Mouse (Mus musculus) stomach, postnatal 0 days (tissue): ENCODE results near the gene Ecel1. TPM values are rescaled to one million over a fixed set of nuclear protein-coding genes. Genes with fewer than 3 reads are reported as not detected.
A peak's percentile ranks its signal among the peaks of the same experiment; 100 is the strongest.

Experiments used
- ATAC-seq: fragments of 200-750 bp; cut with Nextera tagmentation; 2 replicates; pipeline ENCODE4 v1.8.0; 2017; ENCODE audit not compliant: low FRiP score, low TSS enrichment
- DNase-seq: peaks from one replicate; pipeline ENCODE4 v3.0.0-alpha.2; 2016; ENCODE audit warnings: low spot score
- H3K27ac ChIP-seq: fragments of 300-500 bp; sonication (generic); replicated peaks from 2 replicates; pipeline ENCODE4 v1.5.1; 2014; ENCODE audit warnings: mild to moderate bottlenecking, control low read depth
- H3K27me3 ChIP-seq: fragments of 300-500 bp; sonication (generic); 2 replicates; pipeline ENCODE4 v1.6.1; 2014; ENCODE audit warnings: low read length; ENCODE audit not compliant: control insufficient read depth, insufficient read depth
- H3K36me3 ChIP-seq: fragments of 300-500 bp; sonication (generic); 2 replicates; pipeline ENCODE4 v1.6.1; 2014; ENCODE audit warnings: low read length, mixed read lengths; ENCODE audit not compliant: control insufficient read depth, insufficient read depth
- H3K4me1 ChIP-seq: fragments of 300-500 bp; sonication (generic); replicated peaks from 2 replicates; pipeline ENCODE4 v1.6.1; 2014; ENCODE audit warnings: antibody characterized with exemption; ENCODE audit not compliant: control insufficient read depth, insufficient read depth
- H3K4me2 ChIP-seq: fragments of 300-500 bp; sonication (generic); replicated peaks from 2 replicates; pipeline ENCODE4 v1.6.1; 2014; ENCODE audit warnings: low read depth, mild to moderate bottlenecking, control low read depth, moderate library complexity
- H3K4me3 ChIP-seq: fragments of 300-500 bp; sonication (generic); 2 replicates; pipeline ENCODE4 v1.5.1; 2014; ENCODE audit warnings: low read depth, low read length, control low read depth
- H3K9ac ChIP-seq: fragments of 300-500 bp; sonication (generic); 2 replicates; pipeline ENCODE4 v1.6.1; 2014; ENCODE audit warnings: mild to moderate bottlenecking, low read length, control low read depth, mixed read lengths
- H3K9me3 ChIP-seq: fragments of 300-500 bp; sonication (generic); 2 replicates; pipeline ENCODE4 v1.6.1; 2016; ENCODE audit warnings: low read length; ENCODE audit not compliant: control insufficient read depth
- CTCF ChIP-seq: IDR thresholded peaks from 2 replicates; pipeline ENCODE4 v1.5.1; 2016; ENCODE audit warnings: antibody characterized with exemption, low read depth, mild to moderate bottlenecking, moderate library complexity
- EP300 ChIP-seq: optimal IDR thresholded peaks from 2 replicates; pipeline ENCODE3; 2016; ENCODE audit warnings: antibody characterized with exemption
- WGBS: fragments of 180-500 bp; shearing (Covaris S2); extraction: QIAGEN DNeasy Blood & Tissue Kit; methylation state at CpG from one replicate; pipeline ENCODE4 v1.1.7; 2014; 5-methylcytosine and 5-hydroxymethylcytosine counted together
- polyA plus RNA-seq: library from polyadenylated mRNA; unstranded; fragments of >200 nt; fragmentation: Nextera tagmentation; extraction: Ambion mirVana; gene quantifications from 2 replicates; pipeline ENCODE4 v1.2.1, GENCODE M21; 2015

The Ecel1 gene
- polyA plus RNA-seq, 1 experiment from 2014 or later: 2.2 TPM

DNA sequence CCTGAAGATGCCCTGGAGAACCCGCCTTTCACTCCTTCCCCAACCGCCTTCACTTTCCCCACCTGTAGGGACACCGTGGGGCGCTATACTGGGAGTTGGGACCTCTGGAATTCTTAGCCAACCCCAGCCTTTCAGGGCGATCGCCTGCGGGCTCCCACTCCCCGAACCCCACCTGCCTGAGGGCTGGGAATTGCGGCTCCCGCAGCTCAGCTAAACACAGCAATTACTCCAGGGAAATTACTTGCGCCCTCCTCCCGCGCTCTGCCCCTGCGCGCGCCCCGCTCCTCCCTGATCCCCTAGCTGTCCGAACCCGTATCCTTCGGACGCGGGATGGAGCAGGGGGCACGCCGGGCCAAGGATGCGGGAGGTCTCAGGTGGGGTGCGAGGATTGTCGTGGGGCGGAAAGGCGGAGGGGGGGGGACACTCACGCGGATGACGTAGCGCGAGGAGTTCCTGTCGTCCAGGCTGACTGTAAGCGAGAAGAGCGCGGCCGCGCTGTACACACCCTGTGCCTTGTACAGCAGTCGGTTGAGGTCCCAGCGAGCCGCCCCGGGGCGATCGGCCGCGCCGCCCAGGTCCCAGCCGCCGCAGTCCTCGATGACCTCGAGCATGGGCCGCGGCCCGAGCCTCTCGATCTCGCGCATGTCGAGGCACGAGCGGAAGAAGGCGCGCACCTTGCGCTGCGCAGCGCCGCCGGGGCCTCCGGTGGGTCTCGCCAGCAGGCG is 2.4 kb downstream of the Ecel1 start:
- TF ChIP-seq EP300: no peak
- no peak for TF ChIP-seq CTCF
- 2% methylated on average over 66 of the region's 72 CpGs for WGBS
- peaks cover 43% of the 10 kb centered on the region for H3K27me3 ChIP-seq
- peak overlapping the region; percentile 53 for H3K4me2 ChIP-seq
- H3K27ac ChIP-seq: no peak overlapping the region
- H3K9me3 ChIP-seq: no peaks in the 10 kb centered on the region
- peak overlapping the region; percentile 35 for H3K4me3 ChIP-seq
- no peaks in the 10 kb centered on the region for H3K36me3 ChIP-seq
- DNase-seq (no peak), ATAC-seq (no peak)
- peaks cover 7% of the 10 kb centered on the region for H3K4me1 ChIP-seq
- no peak overlapping the region for H3K9ac ChIP-seq

DNA sequence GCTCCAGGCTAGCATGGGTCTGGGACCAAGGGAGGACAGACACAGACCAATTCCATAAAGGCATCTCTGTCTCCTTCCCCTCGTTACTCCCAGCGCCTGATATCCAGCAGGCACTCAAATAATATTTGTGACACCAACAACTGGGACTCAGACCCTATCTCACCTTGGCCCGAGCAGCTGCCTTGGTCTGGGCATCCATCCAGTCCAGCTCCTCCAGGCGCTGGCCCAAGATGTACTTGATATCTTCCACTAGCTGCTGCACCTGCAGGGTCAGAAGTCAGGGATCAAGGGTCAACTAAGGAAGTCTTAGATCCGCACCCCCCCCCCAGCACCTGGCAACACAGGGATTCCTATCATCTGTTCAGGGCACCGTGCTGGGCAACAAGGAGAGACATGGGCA is 5.0 kb downstream of the Ecel1 start:
- no peak for DNase-seq
- no peak overlapping the region for H3K4me2 ChIP-seq
- H3K27me3 ChIP-seq: peaks cover 33% of the 10 kb centered on the region
- no peak for TF ChIP-seq CTCF
- no peak for TF ChIP-seq EP300
- H3K4me3 ChIP-seq: no peak overlapping the region
- WGBS: 69% methylated on average over 6 of the region's 6 CpGs
- H3K9ac ChIP-seq: no peak overlapping the region
- no peak for ATAC-seq
- H3K36me3 ChIP-seq: no peaks in the 10 kb centered on the region
- peaks cover 7% of the 10 kb centered on the region for H3K4me1 ChIP-seq
- no peak overlapping the region for H3K27ac ChIP-seq
- no peaks in the 10 kb centered on the region for H3K9me3 ChIP-seq

DNA sequence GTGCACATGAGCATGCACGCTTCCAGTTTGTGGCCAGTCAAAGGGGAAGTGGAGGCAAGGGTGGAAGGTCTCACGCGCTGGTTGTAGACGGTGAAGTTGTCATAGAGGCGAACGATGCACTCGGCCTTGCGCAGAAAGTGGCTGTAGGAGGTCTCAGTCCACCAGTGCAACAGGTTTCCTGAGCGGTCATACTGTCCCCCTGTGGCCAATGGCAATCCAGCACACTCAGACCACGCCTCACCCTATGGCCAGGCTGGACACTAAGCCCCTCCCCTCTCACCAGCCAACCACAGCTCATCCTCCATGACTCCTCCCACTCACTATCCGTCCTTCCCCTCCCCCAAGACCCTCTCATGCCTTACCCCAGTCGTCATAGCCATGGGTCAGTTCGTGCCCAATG is 6.9 kb downstream of the Ecel1 start:
- Histone ChIP-seq H3K27ac (no peak overlapping the region), H3K9me3 (no peaks in the 10 kb centered on the region), H3K9ac (no peak overlapping the region), H3K4me3 (no peak overlapping the region), H3K36me3 (no peaks in the 10 kb centered on the region), H3K4me2 (no peak overlapping the region), H3K27me3 (peaks cover 19% of the 10 kb centered on the region), H3K4me1 (peaks cover 5% of the 10 kb centered on the region)
- no peak for TF ChIP-seq CTCF
- TF ChIP-seq EP300: no peak
- DNase-seq (no peak), ATAC-seq (peak; percentile 15; the same call in 1 of the 2 replicates)
- 38% methylated on average over 13 of the region's 13 CpGs for WGBS

DNA sequence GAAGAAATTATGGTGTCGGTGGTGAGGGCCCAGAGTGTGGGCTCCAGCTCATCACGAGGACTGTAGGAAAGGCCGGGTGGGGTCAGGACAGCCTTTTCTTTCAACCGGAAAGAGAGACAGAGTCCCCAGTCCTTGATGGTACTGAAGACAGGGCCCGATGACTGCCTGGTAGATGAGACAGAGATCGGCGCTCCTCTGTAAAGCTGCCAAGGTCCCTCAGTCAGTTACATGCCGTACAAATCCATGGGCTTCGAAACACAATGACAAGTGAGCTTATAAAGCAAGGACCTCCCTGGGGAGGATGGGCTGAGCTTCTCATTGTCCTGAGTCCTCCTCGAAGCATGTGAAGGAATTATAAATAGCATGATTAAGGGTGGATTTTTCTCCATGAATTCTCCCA is 13.2 kb downstream of the Ecel1 start:
- 61% methylated on average over 10 of the region's 10 CpGs for WGBS
- no peaks in the 10 kb centered on the region for H3K27me3 ChIP-seq
- no peak overlapping the region for H3K9ac ChIP-seq
- no peaks in the 10 kb centered on the region for H3K36me3 ChIP-seq
- H3K4me3 ChIP-seq: no peak overlapping the region
- no peaks in the 10 kb centered on the region for H3K4me1 ChIP-seq
- H3K4me2 ChIP-seq: no peak overlapping the region
- H3K9me3 ChIP-seq: no peaks in the 10 kb centered on the region
- no peak for TF ChIP-seq CTCF
- TF ChIP-seq EP300: no peak
- no peak for DNase-seq
- ATAC-seq: no peak
- no peak overlapping the region for H3K27ac ChIP-seq

- no peak for DNase-seq
- no peaks in the 10 kb centered on the region for H3K4me1 ChIP-seq
- H3K9me3 ChIP-seq: no peaks in the 10 kb centered on the region
- 41% methylated on average over 9 of the region's 9 CpGs for WGBS
- H3K9ac ChIP-seq: no peak overlapping the region
- no peaks in the 10 kb centered on the region for H3K27me3 ChIP-seq
- H3K4me3 ChIP-seq: no peak overlapping the region
- H3K36me3 ChIP-seq: no peaks in the 10 kb centered on the region
- peak; percentile 56; the same call in 1 of the 2 replicates for ATAC-seq
- H3K27ac ChIP-seq: no peak overlapping the region
- no peak overlapping the region for H3K4me2 ChIP-seq
- no peak for TF ChIP-seq CTCF
- TF ChIP-seq EP300: no peak
These were observed 13.9 kb downstream of the Ecel1 start for GRCm38 (mm10) chr1:87142456-87142855.

GRCm38 (mm10) chr1:87141550-87141949 is 14.8 kb downstream of the Ecel1 start:
- Histone ChIP-seq H3K27me3 (no peaks in the 10 kb centered on the region), H3K36me3 (no peaks in the 10 kb centered on the region), H3K4me3 (no peak overlapping the region), H3K9me3 (no peaks in the 10 kb centered on the region), H3K4me1 (no peaks in the 10 kb centered on the region), H3K27ac (no peak overlapping the region), H3K4me2 (no peak overlapping the region), H3K9ac (no peak overlapping the region)
- no peak for TF ChIP-seq EP300
- no peak for TF ChIP-seq CTCF
- 89% methylated on average over 4 of the region's 4 CpGs for WGBS
- DNase-seq (no peak), ATAC-seq (no peak)
